Mouse (Mus musculus): ENCODE measurements around the gene Banp.

- no peak for TF ChIP-seq POLR2A (IDR thresholded peaks at IDR 0.05; ENCODE audit: control insufficient read depth in 1 of 2, insufficient read depth in 1 of 2, low read depth in 1 of 2, low read length in 2 of 2, poor library complexity in 1 of 2)
- no peak for TF ChIP-seq USF2 (IDR thresholded peaks at IDR 0.05; ENCODE audit: borderline replicate concordance in 1 of 2, insufficient read depth in 1 of 2, low read depth in 1 of 2, low read length in 2 of 2)
- no peak for TF ChIP-seq CTCF (IDR thresholded peaks at IDR 0.05 in 2 of 3, conservative IDR thresholded peaks at IDR 0.05 in 1 of 3; ENCODE audit: control insufficient read depth in 1 of 3, insufficient read depth in 1 of 3, low read depth in 2 of 3, low read length in 3 of 3, poor library complexity in 1 of 3, severe bottlenecking in 1 of 3)
- TF ChIP-seq TBP (IDR thresholded peaks at IDR 0.05; ENCODE audit: low read depth, low read length), result no peak
- no peak for TF ChIP-seq HCFC1 (IDR thresholded peaks at IDR 0.05; ENCODE audit: low read depth, low read length)
Measured at GRCm38 (mm10) chr8:121999211-121999610, 49.7 kb downstream of the Banp start.
